Mouse (Mus musculus): ENCODE data around the gene Sufu.

Gene Sufu

DNA sequence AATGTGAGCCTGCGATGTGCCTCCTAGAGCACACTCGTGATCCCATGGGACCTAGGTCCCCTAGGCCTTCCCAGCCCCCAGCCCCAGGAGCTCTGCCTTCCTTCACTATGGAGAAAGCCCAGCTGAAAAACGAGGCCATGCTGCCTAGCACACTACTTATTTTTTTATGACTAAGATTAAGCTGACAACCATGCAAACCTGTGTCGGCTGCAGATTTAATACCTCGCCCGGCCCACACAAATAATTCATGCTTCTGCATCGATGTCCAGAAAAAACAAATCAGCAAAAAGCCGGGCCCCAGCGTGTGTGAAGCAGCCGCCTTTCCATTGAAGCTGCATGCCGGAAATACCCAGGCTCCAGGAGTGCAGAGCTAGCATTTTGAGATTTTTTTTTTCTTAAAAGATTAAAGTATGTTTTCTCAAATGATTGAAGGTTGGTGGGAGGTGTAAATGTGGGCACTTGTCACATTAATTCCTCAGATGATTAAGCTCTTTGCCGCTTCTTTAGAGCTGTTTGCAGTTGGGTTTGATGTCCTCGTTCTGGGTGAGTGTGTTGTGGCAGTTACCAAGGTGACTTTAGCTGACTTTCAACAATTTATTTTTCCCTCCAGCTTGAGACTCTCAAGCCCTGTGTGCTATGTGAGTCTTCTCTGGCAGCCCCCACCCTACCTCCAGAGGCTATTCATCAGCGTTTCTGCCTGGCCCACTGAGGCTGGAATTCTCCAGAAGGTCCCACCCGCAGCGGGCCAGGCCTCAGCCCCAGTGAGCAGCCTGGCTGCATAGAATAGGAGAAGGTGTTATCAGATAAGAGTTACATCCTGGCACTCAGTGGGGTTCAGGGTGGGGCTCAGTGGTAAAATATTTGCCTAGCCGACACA is 73.9 kb downstream of the Sufu start:
- peak; percentile 41 for DNase-seq

- DNase-seq = peak; percentile 26
Measured at GRCm38 (mm10) chr19:46471324-46472093, 74.8 kb downstream of the Sufu start.

DNA sequence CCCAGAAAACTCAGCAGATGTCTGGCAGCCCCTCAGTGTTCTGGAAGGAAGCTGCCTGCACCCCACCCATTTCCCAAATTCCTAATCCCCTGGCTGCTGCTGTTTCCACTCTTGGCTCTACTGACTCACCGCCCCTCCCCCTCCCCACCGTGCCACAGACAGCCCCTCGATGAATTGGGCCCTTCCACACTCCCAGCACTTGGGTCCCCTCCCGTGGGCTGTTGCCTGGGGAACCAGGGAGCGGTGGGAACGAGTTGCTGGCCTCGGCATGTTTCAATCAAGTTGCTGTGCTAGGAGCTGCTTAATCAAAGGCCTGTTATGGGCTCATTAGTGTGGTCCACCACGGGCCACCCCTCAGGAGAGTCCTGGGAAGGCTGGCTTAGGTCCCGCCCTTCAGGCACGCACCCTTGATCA is 80.7 kb downstream of the Sufu start:
- no peak for DNase-seq

- no peak for DNase-seq
Measured at GRCm38 (mm10) chr19:46478242-46478641, 81.5 kb downstream of the Sufu start.

DNA sequence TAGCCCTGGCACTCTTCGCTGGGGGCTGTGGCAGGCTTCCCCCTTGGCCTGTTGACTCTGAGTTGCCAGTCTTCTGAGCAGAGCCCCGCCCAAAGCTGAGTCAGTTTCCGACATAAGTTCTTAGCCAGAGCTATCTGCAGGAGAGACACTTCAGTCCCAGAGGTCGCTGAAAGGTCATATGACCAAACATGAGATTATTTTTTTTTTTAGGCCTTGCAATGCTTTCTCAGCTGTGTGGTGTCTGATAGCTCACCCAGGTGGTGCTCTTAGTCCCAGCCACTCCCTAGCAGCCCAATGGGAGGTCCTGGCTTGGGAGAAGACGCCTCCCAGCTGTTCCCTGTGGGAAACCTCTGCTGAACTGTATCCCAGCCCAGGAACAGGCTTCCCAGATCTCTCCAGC is 82.1 kb downstream of the Sufu start:
- peak; percentile 19 for DNase-seq

- DNase-seq = peak; percentile 55
Measured at GRCm38 (mm10) chr19:46479306-46480075, 82.8 kb downstream of the Sufu start.

DNA sequence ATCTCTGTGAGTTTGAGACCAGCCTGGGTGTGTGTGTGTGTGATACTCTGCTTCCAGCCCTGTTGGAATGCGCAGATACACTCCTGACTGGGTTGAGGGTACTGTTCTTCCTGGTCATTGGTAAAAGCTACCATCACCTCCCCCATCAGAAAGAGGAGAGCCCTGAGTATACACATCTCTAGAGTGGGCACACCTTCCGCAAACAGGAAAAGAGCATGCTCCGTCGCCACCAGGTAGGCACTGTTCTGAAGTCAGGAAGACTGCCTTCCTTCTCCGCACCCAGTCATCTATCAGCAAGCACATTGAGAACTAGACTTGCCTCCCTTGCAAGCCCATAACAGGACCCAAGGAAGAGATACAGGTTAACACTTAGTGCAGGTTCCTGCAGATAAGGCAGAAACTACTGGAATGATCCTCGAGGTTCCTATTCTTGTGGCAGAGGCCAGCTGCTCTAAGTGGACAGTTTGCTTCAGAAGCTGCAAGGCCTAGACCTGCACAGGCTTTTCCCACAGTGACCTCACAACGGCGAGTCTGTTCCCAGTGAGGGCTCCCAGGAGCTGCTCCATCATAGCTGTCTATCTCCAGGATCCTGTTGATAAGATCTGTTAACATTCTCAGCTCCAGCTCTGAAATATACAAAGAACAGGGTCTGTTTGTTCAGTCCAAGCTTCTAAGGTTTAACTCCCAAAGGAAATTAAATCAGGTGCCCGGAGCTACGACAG is 84.1 kb downstream of the Sufu start:
- no peak for DNase-seq

DNA sequence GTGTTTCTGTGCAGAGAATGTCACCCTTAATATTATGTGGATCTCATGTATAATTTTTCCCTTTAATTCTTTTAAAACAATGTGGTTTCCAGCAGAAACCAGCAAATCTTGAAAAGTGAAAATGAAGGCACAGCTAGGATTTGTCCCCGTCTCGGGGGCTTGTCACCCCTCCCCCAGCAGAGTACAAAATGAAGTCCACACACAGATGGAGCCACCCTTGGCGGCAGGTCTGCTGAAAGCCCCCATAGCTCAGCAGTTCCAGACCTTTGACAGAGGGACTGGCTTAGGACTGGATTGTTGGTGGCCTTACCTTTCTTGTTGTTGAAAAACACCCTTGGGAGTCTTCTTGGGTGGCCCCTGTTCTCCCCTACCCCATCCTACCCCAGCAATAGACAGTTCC is 84.7 kb downstream of the Sufu start:
- DNase-seq = no peak

DNA sequence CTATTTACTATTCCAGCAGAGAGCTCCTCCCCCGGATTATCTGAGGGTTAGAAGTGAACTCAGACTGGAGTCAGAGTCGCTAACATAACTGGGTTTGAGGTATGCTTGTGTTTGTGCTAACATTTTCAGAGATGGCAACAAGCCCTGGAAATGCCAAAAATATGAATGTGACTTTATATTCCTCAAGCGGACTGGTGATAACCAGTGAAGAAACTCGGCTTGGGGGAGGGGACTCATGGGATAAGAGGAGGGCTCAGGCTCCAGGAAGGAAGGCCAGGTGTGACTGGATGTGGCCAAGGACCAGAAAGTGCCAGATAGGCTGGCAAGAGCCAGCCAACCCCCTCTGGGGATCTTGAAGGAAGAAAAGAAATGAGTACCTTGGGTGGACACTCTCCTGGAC is 85.1 kb downstream of the Sufu start:
- no peak for DNase-seq

- DNase-seq = no peak
Measured at GRCm38 (mm10) chr19:46482896-46483516, 86.3 kb downstream of the Sufu start.

GRCm38 (mm10) chr19:46483701-46484328 is 87.1 kb downstream of the Sufu start:
- DNase-seq = no peak

GRCm38 (mm10) chr19:46484518-46484917 is 87.8 kb downstream of the Sufu start:
- no peak for DNase-seq

GRCm38 (mm10) chr19:46485847-46486246 is 89.2 kb downstream of the Sufu start:
- no peak for DNase-seq

DNA sequence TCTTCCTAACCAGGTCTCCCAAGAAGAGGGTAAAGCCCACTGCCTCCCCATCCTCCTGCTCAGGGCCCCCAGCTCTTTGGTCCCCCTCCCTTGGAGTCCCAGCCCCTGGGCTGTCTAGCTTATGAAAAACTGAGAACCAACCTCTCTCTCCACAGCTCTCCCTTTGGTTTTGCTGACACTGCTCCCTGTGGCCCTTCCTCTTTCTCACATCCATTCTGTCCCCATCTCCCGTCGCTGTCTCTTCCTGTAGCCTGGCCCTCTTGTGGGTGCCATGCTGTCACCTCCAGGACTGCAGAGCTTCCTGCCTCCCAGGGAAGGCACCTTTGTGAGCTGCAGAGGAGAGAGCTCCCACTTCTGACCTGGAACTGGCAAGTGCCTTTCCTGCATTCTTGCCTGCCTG is 90.0 kb downstream of the Sufu start:
- no peak for DNase-seq

DNA sequence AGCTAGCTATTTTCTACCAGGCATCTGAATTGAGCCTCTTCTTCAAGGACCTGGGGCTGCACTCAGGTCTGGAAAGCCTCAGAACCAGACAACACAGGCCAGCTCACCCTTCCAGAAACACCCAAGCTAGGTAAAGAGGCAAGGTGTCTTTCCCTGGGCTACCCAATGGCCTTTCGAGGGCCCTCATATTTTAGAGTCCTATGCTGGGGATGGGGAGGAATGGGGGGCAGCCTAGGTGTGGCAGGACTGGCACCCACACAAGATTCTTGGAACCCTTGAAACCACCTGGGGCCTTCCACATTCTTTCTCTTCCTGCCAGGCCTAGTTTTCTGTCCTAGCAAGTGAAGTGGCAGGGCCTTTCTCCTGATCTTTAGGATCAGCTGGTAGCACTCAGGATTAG is 92.8 kb downstream of the Sufu start:
- no peak for DNase-seq

DNA sequence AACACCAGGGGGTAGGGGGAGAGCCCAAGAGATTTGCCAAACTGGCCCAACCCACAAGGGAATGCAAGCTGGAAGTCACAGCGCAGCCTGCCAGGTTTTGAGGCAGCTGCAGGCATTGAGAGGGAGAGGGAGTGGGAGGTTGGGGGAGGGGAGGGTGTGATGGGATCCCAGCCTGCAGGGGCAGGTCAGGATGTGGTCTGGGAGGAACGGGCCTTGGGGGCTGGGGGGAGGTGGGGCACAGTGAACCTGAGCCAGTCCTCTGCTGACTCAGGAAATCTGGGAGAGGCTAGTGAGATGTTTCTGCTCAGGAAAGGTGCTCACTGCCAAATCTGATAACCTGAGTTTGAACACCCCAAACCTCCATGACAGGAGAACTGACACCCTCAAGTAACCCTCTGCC is 93.9 kb downstream of the Sufu start:
- peak; percentile 32 for DNase-seq

DNA sequence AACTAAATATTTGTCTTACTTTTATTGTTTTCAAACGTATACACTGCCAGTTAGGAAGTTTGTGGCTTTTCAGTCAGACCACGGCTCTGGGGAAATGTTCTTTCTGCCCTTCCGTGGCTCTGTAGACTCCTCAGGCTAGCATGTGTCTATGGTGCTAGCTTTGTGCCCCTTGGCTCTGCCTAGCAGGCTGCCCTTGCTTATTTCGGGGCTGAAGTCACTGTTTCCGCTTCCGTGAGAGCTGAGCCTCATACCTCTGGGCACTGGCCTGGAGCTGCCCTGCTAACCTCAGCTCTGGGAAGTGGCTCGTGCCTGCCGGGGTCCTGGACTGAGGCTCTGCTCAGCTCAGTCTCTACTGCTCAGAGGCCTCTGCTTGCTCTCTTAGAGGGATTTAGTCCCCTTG is 98.4 kb downstream of the Sufu start:
- DNase-seq = no peak

DNA sequence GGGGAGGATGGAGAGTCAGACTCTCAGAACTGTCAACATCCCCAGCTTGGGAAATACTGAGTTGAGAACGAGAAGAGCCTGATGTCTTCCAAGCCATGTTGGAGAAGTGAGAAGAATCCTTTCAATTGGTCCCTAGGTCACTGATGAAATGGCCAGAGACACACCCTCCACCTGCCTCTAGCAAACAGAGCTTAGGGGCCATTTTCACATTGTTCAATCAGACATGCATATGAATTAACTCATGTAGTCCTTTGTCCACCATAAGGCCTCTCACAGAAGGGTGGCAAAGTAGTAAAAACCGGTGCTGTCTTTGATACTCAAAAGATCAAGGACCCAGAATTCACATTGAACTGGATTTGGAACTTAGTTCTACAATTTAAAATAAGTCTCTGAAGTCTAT is 100.5 kb downstream of the Sufu start:
- no peak for DNase-seq

- DNase-seq = no peak
Measured at GRCm38 (mm10) chr19:46499539-46499835, 102.8 kb downstream of the Sufu start.

DNA sequence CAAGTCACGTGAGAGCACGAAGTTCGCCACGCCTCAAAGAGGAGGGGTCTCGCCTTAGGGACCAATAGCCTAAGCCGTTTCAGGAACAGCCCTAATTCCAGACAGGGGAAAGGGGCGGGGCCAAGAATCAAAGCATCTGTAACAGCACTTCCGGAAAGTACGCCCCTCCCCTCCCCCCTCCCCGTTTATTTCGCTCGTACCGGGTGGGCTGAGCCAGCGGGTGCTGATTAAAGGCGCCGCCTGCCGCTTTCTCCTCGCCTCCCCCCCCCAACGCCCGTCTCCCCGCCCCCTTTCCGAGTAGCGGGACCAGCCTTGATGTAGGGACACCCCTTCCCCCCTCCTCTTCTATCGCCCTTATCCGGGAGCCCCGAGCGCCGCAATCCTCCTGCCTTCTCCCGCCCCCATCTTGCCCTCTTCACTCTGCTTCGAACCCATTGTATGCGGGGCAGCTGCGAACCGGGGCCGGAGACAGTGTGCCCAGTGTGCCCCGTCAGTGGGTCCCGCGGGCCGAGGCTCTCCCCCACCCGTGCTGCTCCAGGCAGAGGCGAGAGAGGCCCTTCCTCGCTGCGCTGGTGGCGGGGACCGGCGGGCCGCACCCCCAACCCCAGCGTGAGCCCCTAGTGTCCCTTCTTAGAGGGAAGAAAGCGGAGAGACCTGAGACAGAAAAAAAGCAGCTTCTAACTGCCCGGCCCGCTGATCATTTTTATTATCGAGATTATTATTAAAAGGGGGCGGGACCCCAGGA is 103.3 kb downstream of the Sufu start:
- DNase-seq = peak; percentile 99
